Mouse (Mus musculus): ENCODE measurements at regions not wholly inside any gene's neighbourhood (a gene's known extent, or its start where the extent isn't known, plus 50 kb on each side); places are given as distances from the start of the nearest gene placed in this dataset.

GRCm38 (mm10) chr2:75408016-75408415 lies 251.0 kb upstream of the Hnrnpa3 start:
- CTCF ChIA-PET: no interaction called here

- CTCF ChIA-PET: no interaction called here
These were observed 249.3 kb upstream of the Hnrnpa3 start for GRCm38 (mm10) chr2:75409806-75410205.

- CTCF ChIA-PET: no interaction called here
These were observed 246.3 kb upstream of the Hnrnpa3 start for GRCm38 (mm10) chr2:75412735-75413134.

- CTCF ChIA-PET: no interaction called here
These were observed 240.4 kb upstream of the Hnrnpa3 start for GRCm38 (mm10) chr2:75418689-75419088.

- CTCF ChIA-PET: no interaction called here
These were observed 239.9 kb upstream of the Hnrnpa3 start for GRCm38 (mm10) chr2:75419142-75419541.

GRCm38 (mm10) chr2:75422798-75423685 lies 236.0 kb upstream of the Hnrnpa3 start:
- CTCF ChIA-PET: no interaction called here

- CTCF ChIA-PET: no interaction called here
These were observed 235.2 kb upstream of the Hnrnpa3 start for GRCm38 (mm10) chr2:75423872-75424271.

- CTCF ChIA-PET: no interaction called here
These were observed 234.7 kb upstream of the Hnrnpa3 start for GRCm38 (mm10) chr2:75424363-75424762.

- CTCF ChIA-PET: no interaction called here
These were observed 234.2 kb upstream of the Hnrnpa3 start for GRCm38 (mm10) chr2:75424911-75425310.

- CTCF ChIA-PET: no interaction called here
These were observed 233.7 kb upstream of the Hnrnpa3 start for GRCm38 (mm10) chr2:75425384-75425783.

- CTCF ChIA-PET: no interaction called here
These were observed 233.3 kb upstream of the Hnrnpa3 start for GRCm38 (mm10) chr2:75425791-75426190.

GRCm38 (mm10) chr2:75427936-75428458 lies 231.1 kb upstream of the Hnrnpa3 start:
- CTCF ChIA-PET: no interaction called here

- CTCF ChIA-PET: no interaction called here
These were observed 228.7 kb upstream of the Hnrnpa3 start for GRCm38 (mm10) chr2:75430161-75430940.

- CTCF ChIA-PET: no interaction called here
These were observed 227.1 kb upstream of the Hnrnpa3 start for GRCm38 (mm10) chr2:75431981-75432380.

GRCm38 (mm10) chr2:75434521-75434920 lies 224.5 kb upstream of the Hnrnpa3 start:
- CTCF ChIA-PET: interaction anchor here (0.6 kb wide), 1 partner anchor 23 kb away, joined by 3 read pairs; no protein-coding TSS in a partner anchor

GRCm38 (mm10) chr2:75439522-75440230 lies 219.4 kb upstream of the Hnrnpa3 start:
- CTCF ChIA-PET: no interaction called here

- CTCF ChIA-PET: no interaction called here
These were observed 216.4 kb upstream of the Hnrnpa3 start for GRCm38 (mm10) chr2:75442632-75443031.

GRCm38 (mm10) chr2:75445189-75445588 lies 213.9 kb upstream of the Hnrnpa3 start:
- CTCF ChIA-PET: no interaction called here

GRCm38 (mm10) chr2:75446996-75447715 lies 211.9 kb upstream of the Hnrnpa3 start:
- CTCF ChIA-PET: no interaction called here

- CTCF ChIA-PET: no interaction called here
These were observed 210.8 kb upstream of the Hnrnpa3 start for GRCm38 (mm10) chr2:75448221-75448620.

- CTCF ChIA-PET: no interaction called here
These were observed 207.2 kb upstream of the Hnrnpa3 start for GRCm38 (mm10) chr2:75451846-75452267.

All from spleen, embryonic (tissue).